Mouse (Mus musculus) forebrain, postnatal 0 days (tissue): ENCODE measurements around the gene Srsf7. TPM values are rescaled to one million over a fixed set of nuclear protein-coding genes. Genes with fewer than 3 reads are reported as not detected.

Experiments used
- ATAC-seq: fragments of 200-750 bp; cut with Nextera tagmentation; 2 replicates; pipeline ENCODE4 v1.8.0; 2017; ENCODE audit warnings: mild to moderate bottlenecking, moderate library complexity
- DNase-seq: peaks from one replicate; pipeline ENCODE4 v3.0.0-alpha.2; 2015
- H3K27ac ChIP-seq: fragments of 300-500 bp; sonication (generic); 2 replicates; pipeline ENCODE4 v1.5.1; 2014; ENCODE audit warnings: low read depth, mild to moderate bottlenecking, antibody characterized with exemption, low read length, moderate library complexity, mixed read lengths
- H3K27me3 ChIP-seq: fragments of 300-500 bp; sonication (generic); 2 replicates; pipeline ENCODE4 v1.6.1; 2014; ENCODE audit warnings: mild to moderate bottlenecking, low read length, mixed read lengths; ENCODE audit not compliant: insufficient read depth
- H3K36me3 ChIP-seq: fragments of 300-500 bp; sonication (generic); 2 replicates; pipeline ENCODE4 v1.6.1; 2014; ENCODE audit warnings: mild to moderate bottlenecking, moderate library complexity; ENCODE audit not compliant: insufficient read depth
- H3K4me1 ChIP-seq: fragments of 300-500 bp; sonication (generic); 2 replicates; pipeline ENCODE4 v1.6.1; 2014; ENCODE audit warnings: antibody characterized with exemption; ENCODE audit not compliant: insufficient read depth
- H3K4me2 ChIP-seq: fragments of 300-500 bp; sonication (generic); 2 replicates; pipeline ENCODE4 v1.6.1; 2014; ENCODE audit warnings: low read depth, mild to moderate bottlenecking, moderate library complexity
- H3K4me3 ChIP-seq: fragments of 300-500 bp; sonication (generic); 2 replicates; pipeline ENCODE4 v1.5.1; 2014; ENCODE audit warnings: low read depth, low read length, mixed read lengths
- H3K9ac ChIP-seq: fragments of 300-500 bp; sonication (generic); 2 replicates; pipeline ENCODE4 v1.6.1; 2014; ENCODE audit warnings: mild to moderate bottlenecking
- H3K9me3 ChIP-seq: fragments of 300-500 bp; sonication (generic); 2 replicates; pipeline ENCODE4 v1.6.1; 2016; ENCODE audit warnings: low read length
- CTCF ChIP-seq: sonication (generic); IDR thresholded peaks from 2 replicates; pipeline ENCODE4 v1.5.1; 2016; ENCODE audit warnings: antibody characterized with exemption, control low read depth, low read depth
- WGBS: fragments of 180-500 bp; shearing (Covaris S2); extraction: QIAGEN DNeasy Blood & Tissue Kit; methylation state at CpG from one replicate; pipeline ENCODE4 v1.1.7; 2014; 5-methylcytosine and 5-hydroxymethylcytosine counted together
- polyA plus RNA-seq: library from polyadenylated mRNA; unstranded; fragments of >200 nt; fragmentation: Nextera tagmentation; extraction: Ambion mirVana; gene quantifications from 2 replicates; pipeline ENCODE4 v1.2.1, GENCODE M21; 2015
- total RNA-seq: library from RNA; depleted of rRNA; stranded (reverse); fragments of >200 nt; gene quantifications from 2 replicates; pipeline ENCODE4 v1.2.3, GENCODE M21; 2014

The Srsf7 gene
- total and polyA plus RNA-seq, 2 experiments from 2014 or later = 228 to 251 TPM

GRCm38 (mm10) chr17:80175386-80175739 is 31.7 kb downstream of the Srsf7 start:
- no peak overlapping the region for H3K27ac ChIP-seq
- no peaks in the 10 kb centered on the region for H3K9me3 ChIP-seq
- 63% methylated on average over 4 of the region's 4 CpGs for WGBS
- H3K4me3 ChIP-seq = no peak overlapping the region
- H3K36me3 ChIP-seq = no peaks in the 10 kb centered on the region
- no peak overlapping the region for H3K9ac ChIP-seq
- DNase-seq = no peak
- H3K4me2 ChIP-seq = no peak overlapping the region
- no peak for ATAC-seq
- no peaks in the 10 kb centered on the region; the same call in 1 of the 2 replicates for H3K4me1 ChIP-seq
- no peaks in the 10 kb centered on the region for H3K27me3 ChIP-seq
- no peak for TF ChIP-seq CTCF

DNA sequence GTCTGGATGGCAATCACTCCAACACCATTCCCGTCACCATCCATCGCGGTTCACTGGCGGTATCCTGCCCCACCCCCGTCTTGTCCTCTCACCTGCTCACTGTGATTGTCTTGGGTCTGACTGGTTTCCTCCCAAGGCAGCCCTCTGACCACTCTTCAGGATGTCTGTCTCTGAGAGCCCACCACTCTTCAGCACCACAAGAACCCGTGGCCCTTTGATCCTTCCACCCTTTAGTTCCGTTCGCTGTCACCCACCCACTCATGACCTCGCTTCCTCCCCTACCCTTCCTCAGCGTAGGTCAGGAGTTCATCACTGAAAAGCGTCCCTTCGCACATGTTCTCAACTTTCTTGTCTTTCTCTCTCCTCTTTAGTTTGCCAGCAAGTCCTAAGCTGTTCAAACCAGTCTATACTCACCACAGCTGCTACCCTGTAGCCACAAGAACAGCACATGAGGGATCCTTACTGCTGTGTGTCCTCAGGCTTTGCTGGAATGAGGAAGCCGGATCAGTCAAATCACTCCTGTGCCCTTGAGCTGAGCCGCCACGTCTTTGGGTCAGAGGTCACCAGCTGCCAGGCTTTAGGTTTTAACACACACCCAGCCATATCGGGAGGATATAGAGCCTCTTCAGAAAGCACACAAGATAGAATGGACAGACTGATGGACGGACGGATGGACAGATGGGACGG is 32.3 kb downstream of the Srsf7 start:
- Histone ChIP-seq H3K4me3 (no peak overlapping the region), H3K4me1 (no peaks in the 10 kb centered on the region; the same call in 1 of the 2 replicates), H3K9me3 (no peaks in the 10 kb centered on the region), H3K9ac (no peak overlapping the region), H3K4me2 (no peak overlapping the region), H3K27ac (no peak overlapping the region), H3K36me3 (no peaks in the 10 kb centered on the region), H3K27me3 (no peaks in the 10 kb centered on the region)
- no peak for TF ChIP-seq CTCF
- no peak for ATAC-seq
- no peak for DNase-seq
- WGBS = 86% methylated on average over 19 of the region's 19 CpGs

- DNase-seq (no peak), ATAC-seq (0 out of 2 replicates have a peak, but pooled peaks have one; percentile 8)
- H3K27me3 ChIP-seq = no peaks in the 10 kb centered on the region
- TF ChIP-seq CTCF = no peak
- 83% methylated on average over 3 of the region's 3 CpGs for WGBS
- no peaks in the 10 kb centered on the region for H3K9me3 ChIP-seq
- no peak overlapping the region for H3K4me3 ChIP-seq
- H3K4me2 ChIP-seq = no peak overlapping the region
- no peak overlapping the region for H3K9ac ChIP-seq
- H3K4me1 ChIP-seq = peaks cover 1% of the 10 kb centered on the region
- no peak overlapping the region for H3K27ac ChIP-seq
- no peaks in the 10 kb centered on the region for H3K36me3 ChIP-seq
Observed at GRCm38 (mm10) chr17:80174146-80174545, 33.0 kb downstream of the Srsf7 start.

DNA sequence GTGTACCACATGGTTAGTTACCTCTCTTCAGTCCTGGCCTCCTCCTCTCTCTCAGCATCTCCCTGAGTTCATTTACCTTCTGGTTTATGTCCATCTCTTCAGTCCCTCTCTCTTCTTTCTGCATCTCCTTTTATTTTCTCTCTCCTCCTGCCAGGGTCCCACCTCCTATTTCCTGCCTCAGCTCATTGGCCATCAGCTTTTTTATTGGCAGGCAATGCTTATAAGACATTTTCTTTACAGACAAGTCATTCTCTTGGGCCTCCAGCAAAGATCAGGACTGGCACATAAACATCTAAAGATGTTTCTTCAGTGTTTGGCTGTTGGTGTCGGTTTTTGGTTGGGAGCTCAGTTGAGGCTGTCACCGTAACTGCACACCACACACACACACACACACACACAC is 33.4 kb downstream of the Srsf7 start:
- H3K9ac ChIP-seq = no peak overlapping the region
- no peaks in the 10 kb centered on the region for H3K27me3 ChIP-seq
- ATAC-seq (no peak), DNase-seq (no peak)
- no peaks in the 10 kb centered on the region for H3K9me3 ChIP-seq
- H3K27ac ChIP-seq = no peak overlapping the region
- 92% methylated on average over 2 of the region's 2 CpGs for WGBS
- H3K4me3 ChIP-seq = no peak overlapping the region
- no peaks in the 10 kb centered on the region for H3K36me3 ChIP-seq
- no peak for TF ChIP-seq CTCF
- H3K4me2 ChIP-seq = no peak overlapping the region
- peaks cover 6% of the 10 kb centered on the region for H3K4me1 ChIP-seq

DNA sequence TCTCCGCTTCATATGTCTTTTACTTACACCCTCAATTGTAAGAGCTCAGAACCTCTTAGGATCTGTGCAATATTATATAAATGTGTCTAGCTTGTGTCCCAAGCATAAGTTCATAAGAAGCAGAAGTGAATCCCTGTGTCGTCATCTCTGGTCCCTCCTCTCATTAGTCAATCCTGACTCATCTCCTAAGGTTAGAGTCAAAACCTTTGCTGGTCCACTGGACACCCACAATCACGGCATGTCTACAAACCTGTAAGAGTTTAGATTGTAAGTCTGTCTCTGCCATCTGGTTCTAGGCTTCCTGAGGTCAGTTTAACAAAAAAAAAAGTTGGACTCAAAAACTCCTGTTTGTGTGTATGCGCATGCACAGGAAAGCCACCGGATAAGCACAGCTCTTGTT is 34.3 kb downstream of the Srsf7 start:
- H3K9me3 ChIP-seq = no peaks in the 10 kb centered on the region
- ATAC-seq (no peak), DNase-seq (no peak)
- H3K9ac ChIP-seq = no peak overlapping the region
- no peaks in the 10 kb centered on the region for H3K27me3 ChIP-seq
- H3K36me3 ChIP-seq = no peaks in the 10 kb centered on the region
- H3K4me3 ChIP-seq = no peak overlapping the region
- no peak for TF ChIP-seq CTCF
- 94% methylated on average over 5 of the region's 5 CpGs for WGBS
- H3K4me2 ChIP-seq = no peak overlapping the region
- H3K27ac ChIP-seq = no peak overlapping the region
- H3K4me1 ChIP-seq = peaks cover 15% of the 10 kb centered on the region

GRCm38 (mm10) chr17:80171948-80172347 is 35.2 kb downstream of the Srsf7 start:
- ATAC-seq (no peak), DNase-seq (no peak)
- peaks cover 19% of the 10 kb centered on the region for H3K4me1 ChIP-seq
- TF ChIP-seq CTCF = no peak
- H3K4me3 ChIP-seq = no peak overlapping the region
- WGBS = 87% methylated on average over 4 of the region's 4 CpGs
- no peaks in the 10 kb centered on the region for H3K9me3 ChIP-seq
- no peak overlapping the region for H3K4me2 ChIP-seq
- no peaks in the 10 kb centered on the region for H3K27me3 ChIP-seq
- no peaks in the 10 kb centered on the region for H3K36me3 ChIP-seq
- no peak overlapping the region for H3K27ac ChIP-seq
- no peak overlapping the region for H3K9ac ChIP-seq

DNA sequence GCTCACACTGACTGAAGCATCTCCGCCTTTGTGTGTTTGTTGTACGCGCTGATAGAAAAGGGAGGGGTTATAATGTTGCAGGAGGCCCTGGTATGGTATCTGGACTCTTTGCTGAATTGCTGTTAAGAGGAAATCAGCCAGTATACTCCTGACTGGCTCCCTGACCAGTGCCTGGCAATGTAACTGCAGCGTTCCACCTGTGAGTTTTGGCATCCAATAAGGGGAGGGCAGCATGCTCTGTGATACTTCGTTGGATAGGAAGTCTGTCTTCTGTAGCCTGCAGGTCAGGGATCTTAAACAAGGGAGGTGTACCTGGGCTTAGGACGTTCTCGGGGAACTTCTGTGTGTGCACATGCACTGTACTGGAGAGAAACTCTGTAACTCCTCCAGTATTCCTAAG is 36.2 kb downstream of the Srsf7 start:
- H3K36me3 ChIP-seq = no peaks in the 10 kb centered on the region
- no peak overlapping the region for H3K9ac ChIP-seq
- DNase-seq (no peak), ATAC-seq (no peak)
- H3K27me3 ChIP-seq = no peaks in the 10 kb centered on the region
- 86% methylated on average over 7 of the region's 7 CpGs for WGBS
- H3K4me3 ChIP-seq = no peak overlapping the region
- no peak overlapping the region for H3K4me2 ChIP-seq
- no peak for TF ChIP-seq CTCF
- no peak overlapping the region for H3K27ac ChIP-seq
- H3K4me1 ChIP-seq = peaks cover 25% of the 10 kb centered on the region
- no peaks in the 10 kb centered on the region for H3K9me3 ChIP-seq
